Comparison of ENCODE assay signal across 8 mouse cellular contexts in genomic region chr16:95831566-95832345, GRCm38 (mm10).
DNase-seq lines count a peak whose midpoint lies in the region; ATAC-seq and TF ChIP-seq lines count a peak whose summit lies in the region.

No protein-coding gene starts in this region.

- H3K4me3 ChIP-seq in intestine, postnatal 0 days (ENCODE audit: low read depth, low read length) = no peak overlapping the region
- no peak overlapping the region for H3K4me3 ChIP-seq in liver, embryonic 14.5 days (ENCODE audit: insufficient read depth in 1 of 2, low read depth in 2 of 2, low read length in 2 of 2)

- H3K9me3 ChIP-seq in intestine, postnatal 0 days (ENCODE audit: control insufficient read depth) = no peaks in the 10 kb centered on the region
- no peaks in the 10 kb centered on the region for H3K9me3 ChIP-seq in liver, embryonic 14.5 days (ENCODE audit: control insufficient read depth, low read length)

- no peaks in the 10 kb centered on the region; the same call in 1 of the 2 replicates for H3K4me1 ChIP-seq in intestine, postnatal 0 days (replicated peaks; ENCODE audit: control insufficient read depth, insufficient read depth, low read length)
- H3K4me1 ChIP-seq in liver, embryonic 14.5 days (replicated peaks; ENCODE audit: control insufficient read depth in 2 of 2, insufficient read depth in 2 of 2, low read length in 1 of 2) = peaks cover 0 to 19% of the 10 kb centered on the region in 2 experiments; a peak in 2 of 4 replicates

- WGBS in intestine, postnatal 0 days = 25% methylated on average over 11 of the region's 11 CpGs
- WGBS in liver, embryonic 14.5 days (ENCODE audit: insufficient replicate concordance) = 24% methylated on average over 11 of the region's 11 CpGs

- peak; percentile 16 for DNase-seq in 3134 (ENCODE audit: extremely low read depth, insufficient read length, low spot score)
- DNase-seq in adrenal gland, adult 8-10 months = peak; percentile 59
- DNase-seq in heart, adult 11 months = peak; percentile 99
- DNase-seq in liver, embryonic 14.5 days (ENCODE audit: low read depth in 3 of 3, low spot score in 3 of 3) = no peak
- peak; percentile 37 for DNase-seq in neural tube, embryonic 10.5 days (ENCODE audit: extremely low spot score, low spot score)
- no peak for DNase-seq in spleen, postnatal 36 days (ENCODE audit: low spot score in 2 of 2)
- no peak for DNase-seq in layer of hippocampus, adult 9-10 months (ENCODE audit: low spot score)

- no peak for TF ChIP-seq EP300 in liver, embryonic 14.5 days (IDR thresholded peaks at IDR 0.05; ENCODE audit: low read depth)

- peak overlapping the region; percentile 46 for H3K27ac ChIP-seq in intestine, postnatal 0 days (ENCODE audit: low read depth, low read length)
- no peak overlapping the region for H3K27ac ChIP-seq in liver, embryonic 14.5 days

- no peaks in the 10 kb centered on the region for H3K36me3 ChIP-seq in intestine, postnatal 0 days (ENCODE audit: control insufficient read depth, insufficient read depth)
- no peaks in the 10 kb centered on the region for H3K36me3 ChIP-seq in liver, embryonic 14.5 days (replicated peaks; ENCODE audit: control insufficient read depth, insufficient read depth, low read depth)

- no peak overlapping the region for H3K4me2 ChIP-seq in intestine, postnatal 0 days (replicated peaks; ENCODE audit: low read depth)
- no peak overlapping the region for H3K4me2 ChIP-seq in liver, embryonic 14.5 days (ENCODE audit: low read depth)

- no peak overlapping the region for H3K9ac ChIP-seq in intestine, postnatal 0 days (ENCODE audit: low read depth, low read length)
- H3K9ac ChIP-seq in liver, embryonic 14.5 days (replicated peaks) = no peak overlapping the region

- ATAC-seq in intestine, postnatal 0 days = peak; percentile 84
- ATAC-seq in liver, embryonic 14.5 days (ENCODE audit: insufficient read depth) = peak; percentile 53; the same call in 1 of the 2 replicates

- no peak for TF ChIP-seq CTCF in intestine, postnatal 0 days (IDR thresholded peaks at IDR 0.05; ENCODE audit: low read depth)
- no peak for TF ChIP-seq CTCF in liver, embryonic 14.5 days (IDR thresholded peaks at IDR 0.05; ENCODE audit: low read depth)

- no peaks in the 10 kb centered on the region for H3K27me3 ChIP-seq in intestine, postnatal 0 days (replicated peaks; ENCODE audit: control insufficient read depth, insufficient read depth, low read length)
- H3K27me3 ChIP-seq in liver, embryonic 14.5 days (ENCODE audit: control insufficient read depth, insufficient read depth, low read length) = no peaks in the 10 kb centered on the region

Comparison
In these comparisons a context has a peak if more than half of its experiments do, and no peak if none do; other contexts are left out.
1. DNase-seq: peak in 3134 (single experiment), adrenal gland, adult 8-10 months (single experiment), heart, adult 11 months (single experiment) and neural tube, embryonic 10.5 days (single experiment); none in liver, embryonic 14.5 days (0 of 3), spleen, postnatal 36 days (0 of 2) and layer of hippocampus, adult 9-10 months (single experiment).